Mouse (Mus musculus): ENCODE measurements around the gene Arhgef3.

DNA sequence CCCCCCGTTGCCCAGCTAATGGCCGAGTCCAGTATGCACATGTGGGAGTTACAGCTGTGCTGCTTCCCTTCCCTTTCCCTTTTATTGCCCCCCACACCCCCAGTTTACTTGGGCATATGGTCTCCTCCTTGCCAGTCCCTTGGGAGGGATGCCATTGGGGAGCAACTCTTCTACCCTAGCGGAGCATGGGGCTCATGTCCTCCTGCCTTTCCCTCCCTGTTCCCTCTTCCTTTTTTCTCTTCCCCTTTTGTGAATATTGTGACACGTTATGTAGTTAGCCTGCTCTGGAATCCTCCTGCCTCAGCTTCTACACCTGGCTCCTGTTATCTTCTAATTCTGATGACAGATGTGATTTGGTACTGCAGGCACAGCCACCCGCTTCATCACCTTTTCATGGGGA is 28.0 kb downstream of the Arhgef3 start:
- no peak for TF ChIP-seq POLR2A (IDR thresholded peaks at IDR 0.05; ENCODE audit: low read depth, low read length)
- no peak for TF ChIP-seq CTCF (conservative IDR thresholded peaks at IDR 0.05; ENCODE audit: insufficient read depth, insufficient read length, low read depth, low read length)
